Mouse (Mus musculus): ENCODE results near the gene Usp24.

- TF ChIP-seq POLR2A (IDR thresholded peaks at IDR 0.05; ENCODE audit: borderline replicate concordance, extremely low read depth, insufficient read depth, insufficient read length, poor library complexity, severe bottlenecking) (no peak), CTCF (IDR thresholded peaks at IDR 0.05; ENCODE audit: borderline replicate concordance, extremely low read depth, insufficient read depth, insufficient read length) (no peak)
Observed at GRCm38 (mm10) chr4:106452401-106452800, 136.4 kb downstream of the Usp24 start.
